Mouse (Mus musculus): ENCODE data around the gene Abcf2.

Abcf2 gene

DNA sequence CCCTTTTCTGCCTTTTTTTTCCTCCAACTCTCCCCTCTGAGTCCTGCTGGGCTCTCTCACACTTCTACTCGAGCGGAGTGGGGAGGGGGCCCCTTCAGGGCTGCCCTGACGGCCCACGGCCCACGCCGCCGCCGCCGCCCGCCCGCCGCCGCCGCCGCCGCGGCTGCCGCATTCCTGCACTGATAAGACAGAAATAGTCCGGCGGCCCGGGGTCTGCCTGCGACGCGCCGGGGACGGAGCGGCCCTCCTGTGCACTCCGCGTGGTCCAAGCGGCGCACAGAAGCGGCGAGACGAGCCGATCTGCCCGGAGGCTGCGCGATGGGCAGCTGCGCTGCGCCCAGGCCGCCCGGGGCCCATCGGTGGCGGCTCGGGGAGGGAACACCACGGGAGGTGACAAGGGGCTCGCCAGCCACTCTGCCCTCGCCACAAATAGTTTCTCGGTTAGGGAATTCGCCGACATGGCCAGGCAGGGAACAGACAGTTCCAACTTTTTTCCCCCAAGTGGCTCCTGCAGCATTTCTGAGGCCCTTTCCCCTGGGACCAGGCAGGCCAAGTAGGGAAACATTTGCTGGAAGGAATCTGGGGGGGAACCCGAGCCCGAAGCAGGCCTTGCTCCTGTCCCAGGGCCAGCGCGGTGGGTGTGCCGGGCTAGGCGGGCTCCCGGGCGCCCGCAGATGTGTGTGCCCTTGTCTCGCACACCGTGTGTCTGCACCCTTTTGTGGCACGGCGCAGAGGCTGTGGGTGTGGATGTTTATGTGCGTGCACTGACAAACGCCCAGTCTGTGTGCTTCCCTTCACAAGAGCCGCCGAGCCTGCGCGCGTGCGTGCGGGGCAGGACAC is 24.9 kb upstream of the Abcf2 start:
- DNase-seq (ENCODE audit: low read depth, low spot score) = no peak

DNA sequence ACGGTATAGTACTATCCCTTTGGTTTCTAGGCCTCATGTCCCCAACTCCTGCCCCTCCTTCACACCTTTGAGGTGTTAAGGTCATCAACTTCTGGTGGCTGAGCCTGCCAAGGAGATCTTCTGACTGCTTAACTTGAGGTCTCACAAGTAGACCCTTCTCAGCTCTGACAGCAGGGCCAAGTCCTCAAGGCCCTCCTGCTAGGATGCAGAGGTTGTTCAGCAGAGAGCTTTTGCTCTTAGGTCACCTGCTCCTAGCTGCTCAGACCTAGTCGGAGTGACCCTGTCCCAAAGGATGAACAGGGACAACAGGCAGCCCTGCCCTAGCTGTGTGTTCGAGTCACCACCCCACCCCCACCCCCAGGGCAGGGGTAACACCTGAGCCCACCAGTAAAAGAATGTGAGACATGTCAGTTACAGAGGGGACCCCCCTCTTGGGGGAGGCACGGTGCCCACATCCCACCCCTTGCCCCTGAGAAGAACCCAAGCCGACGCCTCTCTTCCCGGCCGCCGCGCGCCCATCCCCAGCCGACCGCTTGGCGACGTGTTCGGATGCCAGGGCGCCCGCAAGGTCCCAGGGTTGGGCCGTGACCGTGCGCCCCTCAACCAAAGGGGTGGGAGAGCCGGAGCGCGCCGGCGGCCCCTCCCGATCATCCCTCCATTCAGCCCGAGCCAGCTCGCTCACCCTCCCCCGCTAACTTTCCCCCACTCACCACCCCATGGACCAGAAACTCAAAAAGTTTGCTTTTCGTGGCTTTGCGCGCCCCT is 24.0 kb upstream of the Abcf2 start:
- DNase-seq (ENCODE audit: low read depth, low spot score) = no peak

DNA sequence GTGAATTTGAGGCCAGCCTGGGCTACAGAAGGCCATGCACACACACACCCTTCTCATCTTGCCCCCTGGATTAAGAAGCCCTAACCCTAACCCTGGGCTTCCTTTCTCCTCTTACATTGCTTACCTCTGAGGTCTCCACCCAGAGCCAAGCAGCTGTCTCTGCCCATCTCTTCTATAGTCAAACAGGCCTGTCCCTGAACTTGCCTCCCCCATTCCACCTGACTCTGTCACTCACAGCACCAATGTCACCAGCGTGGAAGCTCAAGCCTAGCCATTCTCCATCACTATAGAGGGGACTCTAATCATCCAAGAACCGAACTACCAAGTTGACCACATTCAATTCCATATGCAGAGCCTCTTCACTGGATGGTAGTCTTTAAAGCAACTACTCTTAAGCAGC is 23.0 kb upstream of the Abcf2 start:
- DNase-seq (ENCODE audit: low read depth, low spot score) = no peak

DNA sequence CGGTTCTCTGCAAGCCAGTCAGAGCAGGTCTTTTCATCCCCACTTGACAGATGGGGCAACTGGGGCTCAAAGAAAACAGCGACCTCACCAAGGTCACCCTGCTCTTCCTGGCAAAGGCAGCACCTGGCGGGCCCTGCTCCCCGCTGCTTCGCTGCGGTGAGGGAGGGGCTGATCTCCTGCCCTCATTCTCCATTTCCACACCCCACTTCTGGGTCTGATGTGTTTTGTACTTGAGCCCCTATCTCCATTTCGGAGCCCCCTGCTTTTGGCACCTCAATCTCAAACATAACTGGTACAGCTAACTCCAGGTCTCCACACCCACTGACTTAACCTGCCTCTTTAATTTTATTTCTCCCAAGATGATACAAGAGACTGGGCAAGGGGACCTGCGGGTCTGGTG is 21.9 kb upstream of the Abcf2 start:
- no peak for DNase-seq (ENCODE audit: low read depth, low spot score)

DNA sequence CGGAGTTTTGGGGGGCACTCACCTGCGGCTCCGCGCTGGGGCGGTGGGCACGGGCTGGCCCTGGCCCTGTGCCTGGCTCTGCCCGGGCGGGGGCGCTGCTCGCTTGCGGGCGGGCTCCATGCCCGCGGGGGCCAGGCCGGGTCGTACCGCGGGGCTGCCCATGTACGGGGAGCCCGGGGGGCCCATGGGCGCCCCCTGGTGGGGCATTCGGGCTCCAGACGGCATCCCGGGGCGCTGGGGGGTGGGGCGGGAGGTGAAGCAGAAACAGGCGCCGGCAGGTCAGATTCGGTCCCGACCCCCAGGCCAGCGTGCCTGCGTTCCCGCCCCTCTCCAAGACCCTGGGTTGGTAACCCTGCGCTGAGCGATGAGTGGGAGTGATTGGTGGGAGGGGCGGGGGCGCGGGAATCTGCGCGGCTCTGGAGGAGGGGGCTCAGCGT is 21.3 kb upstream of the Abcf2 start:
- no peak for DNase-seq (ENCODE audit: low read depth, low spot score)

DNA sequence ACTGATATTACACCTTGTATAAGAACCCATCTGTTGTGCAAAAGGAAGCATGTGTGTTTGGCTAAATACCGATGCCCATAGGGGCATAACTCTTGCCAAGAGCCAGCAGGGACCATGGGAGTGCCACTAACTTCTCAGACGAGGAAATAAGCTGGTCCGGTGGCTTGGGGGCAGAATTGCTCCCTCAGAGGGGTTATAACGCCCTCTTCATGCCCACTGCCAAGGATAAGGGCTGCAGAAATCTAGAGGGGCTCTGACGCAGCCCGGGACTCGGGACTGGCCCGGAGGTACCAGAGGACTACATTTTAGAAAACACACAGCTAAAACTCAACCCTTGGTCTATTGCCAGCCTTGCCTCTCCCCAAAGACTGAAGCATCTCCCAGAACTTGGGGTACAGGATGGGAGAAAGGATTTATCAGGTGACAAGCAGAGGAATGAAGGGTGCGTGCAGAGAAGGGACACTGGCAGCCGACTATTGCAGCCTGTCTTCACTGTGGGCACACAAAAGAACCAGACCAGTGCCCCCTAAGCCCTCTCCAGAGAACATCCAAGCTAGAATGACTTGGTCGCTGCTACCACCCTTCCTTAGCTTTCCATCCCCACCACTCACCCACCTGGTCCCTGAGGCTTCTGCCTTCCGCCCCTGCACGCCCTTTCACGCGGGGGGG is 20.8 kb upstream of the Abcf2 start:
- no peak for DNase-seq (ENCODE audit: low read depth, low spot score)

DNA sequence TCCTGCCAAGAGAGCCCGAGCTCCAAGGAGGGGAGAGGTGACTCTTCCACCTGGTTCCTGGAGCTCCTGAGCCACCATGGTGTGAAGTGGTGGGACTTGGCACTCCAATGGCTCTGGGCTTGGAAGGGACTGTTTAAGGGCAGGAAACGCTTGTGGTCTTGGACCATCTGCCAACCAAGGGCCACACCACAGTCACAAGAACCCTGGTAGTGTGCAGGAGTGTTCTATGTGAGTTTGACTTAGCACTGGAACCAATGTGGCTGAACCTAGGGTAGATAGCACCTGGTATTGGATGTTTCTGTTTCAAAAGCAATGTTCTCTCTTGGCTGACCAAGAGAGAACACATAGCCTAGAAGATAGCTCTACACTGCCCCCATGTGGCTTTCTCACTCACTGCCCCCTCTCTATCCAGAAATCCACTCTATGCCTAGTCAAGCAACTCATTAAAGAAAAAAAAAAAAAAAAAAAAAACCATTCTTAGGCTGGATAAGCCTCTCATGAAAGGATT is 20.0 kb upstream of the Abcf2 start:
- no peak for DNase-seq (ENCODE audit: low read depth, low spot score)

DNA sequence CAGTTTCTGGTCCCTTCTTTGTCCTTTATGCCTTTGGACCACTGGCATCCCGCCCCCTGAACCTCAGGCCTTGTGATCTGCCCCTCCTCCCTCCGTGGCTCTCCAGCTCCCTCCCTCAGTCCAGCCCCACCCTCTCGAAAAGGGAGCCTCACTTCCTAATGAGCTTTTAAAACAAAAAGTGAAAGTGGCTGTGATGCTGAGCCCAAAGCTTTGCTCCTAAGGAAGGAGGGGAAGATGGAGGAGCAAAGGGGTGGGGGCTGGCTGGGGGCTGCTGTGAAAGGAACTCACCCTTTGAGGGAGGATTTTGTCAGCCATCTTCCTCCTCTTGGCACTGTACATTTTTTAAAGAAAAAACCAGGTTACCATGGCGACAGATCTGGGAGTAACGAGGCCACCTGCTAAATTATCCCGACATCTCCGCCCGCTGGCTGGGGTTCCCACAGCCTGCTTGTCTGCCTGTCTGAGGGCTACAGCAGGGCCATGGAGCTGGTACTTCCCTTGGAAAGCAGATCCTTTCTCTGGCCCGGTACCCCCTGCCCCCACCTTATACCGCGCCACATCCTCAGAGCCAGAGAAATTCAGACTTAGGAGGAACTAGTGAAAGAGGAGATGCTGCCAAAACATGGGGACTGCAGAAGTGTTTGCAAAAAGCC is 19.4 kb upstream of the Abcf2 start:
- no peak for DNase-seq (ENCODE audit: low read depth, low spot score)

DNA sequence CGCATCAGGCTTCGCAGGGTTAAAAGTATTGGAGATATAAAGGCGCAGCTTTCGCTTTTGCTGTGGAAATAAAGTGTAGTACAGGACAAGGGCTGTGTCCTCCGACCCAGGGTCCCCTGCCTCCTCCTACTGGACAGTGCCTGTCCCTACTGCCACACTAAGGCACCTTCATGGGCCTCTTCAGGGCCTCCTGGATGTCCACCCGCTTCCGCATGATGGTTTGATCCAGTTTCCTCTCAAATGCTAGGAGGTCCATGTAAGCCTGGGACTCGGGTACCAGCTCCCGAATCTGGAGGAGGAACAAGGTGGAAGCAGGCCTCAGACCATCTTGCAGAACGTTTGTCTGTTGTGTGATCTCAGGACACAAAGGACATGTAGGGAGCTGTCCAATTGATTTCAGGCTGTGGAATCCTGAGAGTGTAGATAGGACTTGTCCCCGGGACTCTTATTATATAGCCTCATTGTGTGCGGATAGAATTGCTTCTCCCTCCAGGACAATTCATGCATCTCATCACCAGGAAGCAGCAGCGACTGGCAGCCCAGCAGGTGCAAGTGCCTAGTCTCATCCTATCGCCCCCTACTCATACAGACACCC is 18.6 kb upstream of the Abcf2 start:
- DNase-seq (ENCODE audit: low read depth, low spot score) = no peak

DNA sequence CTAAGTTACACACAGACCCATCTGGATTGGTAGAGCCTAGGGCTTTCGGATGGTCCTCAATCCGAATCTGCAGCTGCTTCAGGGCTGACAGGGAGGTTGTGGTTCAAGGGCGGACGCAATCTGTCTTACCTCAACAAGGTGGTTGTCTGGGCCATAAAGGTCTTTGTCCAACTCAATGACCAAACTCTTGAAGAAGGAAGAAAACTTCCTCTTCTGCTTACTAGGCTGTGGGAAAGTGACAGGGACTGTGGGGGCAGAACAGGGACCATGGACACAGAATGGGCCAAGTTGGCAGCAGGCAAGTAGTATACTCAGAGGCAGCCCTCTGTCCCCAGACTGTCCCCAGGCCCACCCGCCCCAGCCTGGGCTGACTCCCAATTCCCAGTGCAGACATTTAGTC is 18.0 kb upstream of the Abcf2 start:
- no peak for DNase-seq (ENCODE audit: low read depth, low spot score)

DNA sequence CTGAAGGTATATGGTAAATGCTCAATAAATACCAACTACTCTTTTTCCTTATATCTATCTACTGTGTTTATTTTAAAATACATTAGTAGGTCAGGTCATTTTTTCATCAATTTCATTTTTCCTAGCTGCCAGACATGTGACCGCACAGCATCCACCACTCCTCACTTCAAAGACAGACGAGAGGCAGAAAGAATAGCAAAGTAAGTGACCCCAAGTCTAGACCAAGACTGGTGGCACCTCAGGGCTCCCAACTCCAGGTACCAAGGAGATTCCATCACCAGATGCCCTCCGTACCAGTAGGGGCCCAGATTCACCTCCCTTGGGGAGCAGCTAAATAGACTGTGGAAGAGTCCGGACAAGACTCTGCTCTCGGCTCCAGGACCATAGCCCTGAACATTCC is 17.1 kb upstream of the Abcf2 start:
- no peak for DNase-seq (ENCODE audit: low read depth, low spot score)

DNA sequence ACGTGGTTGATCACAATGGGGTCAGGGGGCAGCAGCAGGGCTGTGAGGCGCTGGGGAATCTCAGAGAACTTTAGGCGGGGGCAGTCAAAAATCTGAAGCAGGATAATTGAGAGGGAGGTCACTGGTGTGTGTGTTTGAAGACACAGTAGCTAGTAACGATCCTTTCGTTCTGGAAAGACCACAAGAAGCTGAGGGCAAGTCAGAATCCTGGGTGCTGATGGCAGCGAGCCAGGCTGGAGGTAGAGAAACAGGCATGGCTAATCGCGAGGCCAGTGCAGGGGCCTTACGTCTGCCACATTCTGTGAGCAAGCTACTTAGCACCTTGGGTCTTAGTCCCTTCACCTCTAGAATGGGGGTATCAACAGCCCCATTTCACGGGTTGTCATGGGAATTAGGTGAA is 16.7 kb upstream of the Abcf2 start:
- DNase-seq (ENCODE audit: low read depth, low spot score) = no peak

DNA sequence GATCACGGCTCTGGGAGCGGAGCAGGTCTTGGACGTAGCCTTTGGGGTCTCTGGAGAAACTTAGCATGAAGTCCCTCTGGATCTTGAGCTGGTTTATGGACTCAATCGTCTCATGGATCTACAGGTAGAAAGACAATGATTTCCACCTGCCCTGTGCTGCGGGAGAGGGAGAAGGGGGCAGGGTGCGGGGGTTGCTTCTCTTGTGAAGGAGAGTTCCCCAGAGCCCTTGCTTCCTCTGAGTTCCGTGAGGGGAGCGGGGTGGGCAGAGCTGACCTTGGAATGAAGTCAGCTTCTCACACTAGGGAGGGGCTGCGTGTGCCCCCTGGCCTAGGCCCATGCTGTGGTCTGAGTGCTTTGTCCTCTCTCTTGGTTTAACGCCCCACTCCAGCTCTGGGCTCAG is 16.0 kb upstream of the Abcf2 start:
- no peak for DNase-seq (ENCODE audit: low read depth, low spot score)

DNA sequence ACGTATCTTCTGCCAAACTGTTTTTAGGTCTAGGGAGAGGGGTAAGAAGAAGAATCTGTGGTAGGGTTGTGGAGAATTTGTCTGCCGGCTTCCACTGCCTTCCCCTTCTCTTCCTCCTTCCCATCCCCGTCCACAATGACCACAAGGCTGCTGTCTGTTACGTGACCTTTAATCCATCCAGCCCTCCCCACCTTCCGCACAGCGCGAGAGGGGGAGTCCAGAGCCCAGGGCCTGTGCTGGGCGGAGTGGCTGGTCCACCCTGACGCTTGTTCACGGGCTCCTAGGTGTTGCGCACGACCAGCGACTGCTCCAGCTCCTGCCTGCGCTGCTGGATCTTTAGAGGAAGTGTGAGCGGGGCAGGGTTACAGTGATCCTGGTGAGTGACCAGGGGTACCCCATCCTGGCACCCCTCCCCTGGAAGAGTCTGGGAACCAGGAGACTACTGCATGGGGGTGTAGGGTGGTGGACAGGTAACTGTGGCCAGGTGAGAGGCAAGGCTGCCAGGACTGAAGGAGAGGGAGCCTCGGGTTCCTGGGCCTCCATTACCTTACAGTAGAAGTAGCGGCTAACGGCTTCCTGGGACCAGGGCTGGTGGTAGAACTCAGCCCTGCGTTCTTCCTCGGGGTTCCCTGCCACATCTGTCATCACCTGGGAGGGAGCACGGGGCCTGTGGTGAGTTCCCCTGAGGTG is 15.3 kb upstream of the Abcf2 start:
- no peak for DNase-seq (ENCODE audit: low read depth, low spot score)

DNA sequence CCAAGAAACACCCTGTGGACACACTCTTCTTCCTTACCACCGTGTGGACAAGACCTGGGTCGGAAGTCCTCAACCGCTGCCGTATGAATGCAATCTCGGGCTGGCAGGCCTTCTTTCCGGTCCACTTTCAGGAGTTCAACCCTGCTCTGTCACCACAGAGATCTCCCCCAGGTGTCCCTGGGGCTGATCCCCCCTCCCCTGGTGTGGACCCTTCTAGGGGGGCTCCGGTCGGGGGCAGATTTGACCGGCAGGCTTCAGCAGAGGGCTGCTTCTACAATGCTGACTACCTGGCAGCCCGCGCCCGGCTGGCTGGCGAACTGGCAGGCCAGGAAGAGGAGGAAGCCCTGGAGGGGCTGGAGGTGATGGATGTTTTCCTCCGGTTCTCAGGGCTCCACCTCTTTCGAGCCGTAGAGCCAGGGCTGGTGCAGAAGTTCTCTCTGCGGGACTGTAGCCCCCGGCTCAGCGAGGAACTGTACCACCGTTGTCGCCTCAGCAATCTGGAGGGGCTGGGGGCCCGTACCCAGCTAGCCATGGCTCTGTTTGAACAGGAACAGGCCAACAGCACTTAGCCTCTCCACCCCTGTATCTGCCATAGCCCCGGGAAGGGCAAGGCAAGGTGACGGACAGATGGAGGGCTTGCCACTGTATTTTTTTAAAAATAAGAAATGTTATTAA is 14.7 kb upstream of the Abcf2 start:
- DNase-seq (ENCODE audit: low read depth, low spot score) = no peak

DNA sequence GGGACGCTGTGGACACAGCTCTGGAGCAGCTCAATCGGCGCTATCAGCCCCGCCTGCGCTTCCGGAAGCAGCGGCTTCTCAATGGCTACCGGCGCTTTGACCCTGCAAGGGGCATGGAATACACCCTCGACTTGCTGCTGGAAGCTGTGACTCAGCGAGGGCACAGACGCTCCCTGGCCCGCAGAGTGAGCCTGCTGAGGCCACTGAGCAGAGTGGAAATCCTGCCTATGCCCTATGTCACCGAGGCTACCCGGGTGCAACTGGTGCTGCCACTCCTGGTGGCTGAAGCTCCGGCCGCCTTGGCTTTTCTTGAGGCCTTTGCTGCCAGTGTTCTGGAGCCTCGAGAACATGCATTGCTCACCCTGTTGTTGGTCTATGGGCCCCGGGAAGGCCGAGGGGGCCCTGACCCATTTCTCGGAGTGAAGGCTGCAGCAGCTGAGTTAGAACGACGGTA is 14.0 kb upstream of the Abcf2 start:
- no peak for DNase-seq (ENCODE audit: low read depth, low spot score)

DNA sequence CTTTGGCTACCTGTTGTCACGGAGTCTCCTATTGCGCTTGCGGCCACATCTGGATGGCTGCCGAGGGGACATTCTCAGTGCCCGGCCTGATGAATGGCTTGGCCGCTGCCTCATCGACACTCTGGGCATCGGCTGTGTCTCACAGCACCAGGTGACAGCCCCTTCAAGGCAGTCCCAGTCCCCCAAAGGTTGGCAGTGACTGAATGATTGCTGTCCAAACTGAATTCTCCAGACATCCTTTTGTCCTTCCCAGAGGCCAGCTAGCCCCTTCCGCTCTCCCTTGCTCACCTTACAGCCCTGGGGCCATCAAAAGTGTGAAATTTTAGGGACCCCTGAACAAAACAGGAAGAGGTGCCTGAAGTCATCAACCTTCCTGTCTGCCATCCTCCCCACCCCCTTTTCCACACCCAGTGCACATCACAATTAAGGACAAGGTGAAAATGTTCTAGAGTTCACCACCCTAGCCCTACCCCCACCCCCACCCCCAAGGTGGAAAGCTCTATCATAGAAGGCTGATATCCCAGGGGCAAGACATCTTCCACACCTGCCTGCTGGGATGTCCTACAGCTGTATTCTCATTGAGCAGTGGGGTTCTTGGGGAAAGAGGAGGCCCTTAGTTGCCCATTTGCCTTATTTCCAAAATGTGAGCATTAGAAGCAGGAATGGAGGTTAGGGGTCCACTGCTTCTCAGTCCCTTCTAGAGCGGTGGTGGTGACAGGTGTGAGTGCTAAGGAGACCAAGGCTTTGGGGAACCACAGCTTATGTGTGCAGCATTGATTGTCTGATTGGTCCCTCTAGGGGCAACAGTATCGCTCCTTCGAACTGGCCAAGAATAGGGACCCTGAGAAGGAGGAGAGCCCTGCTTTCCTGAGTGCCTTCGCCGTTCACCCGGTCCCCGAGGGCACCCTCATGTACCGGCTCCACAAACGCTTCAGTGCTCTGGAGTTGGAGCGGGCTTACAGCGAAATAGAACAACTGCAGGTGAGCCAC is 12.5 kb upstream of the Abcf2 start:
- no peak for DNase-seq (ENCODE audit: low read depth, low spot score)

DNA sequence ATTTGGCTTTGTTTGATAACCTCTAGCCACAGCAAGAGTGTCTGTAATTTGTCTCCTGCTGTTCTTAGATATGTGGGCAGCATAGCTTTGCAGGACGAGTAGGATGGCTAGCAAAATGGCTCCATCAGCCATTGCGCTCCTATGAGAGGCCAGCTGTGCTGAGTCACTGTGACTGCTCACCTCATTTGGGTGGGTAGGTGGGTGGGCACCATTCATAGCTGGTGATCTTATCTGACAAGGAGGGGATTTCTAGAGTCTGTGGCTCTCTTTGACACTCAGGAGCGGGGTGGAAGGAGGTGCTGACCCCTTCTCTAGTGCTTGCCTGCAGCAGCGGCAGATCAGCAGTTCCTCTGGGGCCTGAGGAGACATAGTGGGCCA is 9.9 kb upstream of the Abcf2 start:
- peak; percentile 36 for DNase-seq (ENCODE audit: low read depth, low spot score)

All from c-Kit-negative CD71-positive TER-119-positive erythroid progenitor cells, embryonic 14.5 days (primary cell).